Comparison of ENCODE assay signal across 8 mouse cellular contexts in the genomic region with DNA sequence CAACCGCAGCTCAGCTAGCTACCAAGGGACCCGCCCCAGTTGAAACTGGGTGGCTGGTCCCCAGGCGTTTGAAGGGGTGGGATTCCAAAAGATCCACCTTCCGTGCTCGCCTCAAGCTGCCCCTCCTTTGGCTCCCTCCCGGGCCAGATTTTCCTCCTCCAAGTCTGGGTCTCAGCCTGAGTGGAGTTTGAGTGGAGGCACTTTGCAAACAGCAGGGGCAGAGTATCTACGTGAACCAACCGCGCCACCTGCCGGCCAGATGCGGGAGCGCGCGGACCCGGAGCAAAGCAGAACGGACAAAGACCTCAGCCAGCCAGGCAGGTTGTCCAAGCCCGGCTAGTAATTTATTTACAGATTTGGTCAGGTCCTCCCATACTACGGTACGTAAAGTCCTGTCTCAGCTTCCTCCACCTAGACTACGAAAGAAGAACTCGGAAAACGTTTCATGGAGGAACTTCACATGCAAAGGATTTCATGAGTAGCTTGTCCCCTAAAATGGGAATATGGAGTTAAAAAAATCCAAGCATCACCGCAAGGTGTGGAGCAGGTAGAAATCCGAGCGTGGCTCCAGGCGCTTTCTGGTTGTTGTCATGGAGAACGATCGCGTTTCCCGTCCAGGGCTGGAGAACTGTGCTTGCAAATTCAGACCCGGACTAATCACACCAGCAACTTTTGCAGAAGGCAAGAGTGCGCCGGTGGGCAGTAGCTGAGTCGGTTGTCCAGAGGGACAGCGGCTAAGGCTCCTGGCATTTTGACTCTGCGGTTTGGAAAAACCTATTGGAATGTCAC. TPM values are rescaled to one million over a fixed set of nuclear protein-coding genes. Genes with fewer than 3 reads are reported as not detected.
DNase-seq lines count a peak whose midpoint lies in the region; ATAC-seq lines count a peak whose summit lies in the region.

No protein-coding gene starts in this region.

- H3K4me2 ChIP-seq in midbrain, embryonic 11.5 days: peak overlapping the region; percentile 87

- peak; percentile 76 for ATAC-seq in granulocyte monocyte progenitor cell, adult 5-6 weeks (replicated peaks; ENCODE audit: poor library complexity, severe bottlenecking)
- peak; percentile 17 for ATAC-seq in midbrain, embryonic 11.5 days (ENCODE audit: low FRiP score)

- H3K36me3 ChIP-seq in midbrain, embryonic 11.5 days (ENCODE audit: control insufficient read depth, insufficient read depth, low read length): no peaks in the 10 kb centered on the region

- WGBS in midbrain, embryonic 11.5 days: under 1% methylated on average over 36 of the region's 36 CpGs

- peaks cover 2% of the 10 kb centered on the region; the same call in 1 of the 2 replicates for H3K27me3 ChIP-seq in midbrain, embryonic 11.5 days (ENCODE audit: control insufficient read depth, insufficient read depth, low read length)

- H3K4me1 ChIP-seq in midbrain, embryonic 11.5 days (ENCODE audit: control insufficient read depth, insufficient read depth, low read length): peaks cover 23% of the 10 kb centered on the region

- intact Hi-C loops in left cerebral cortex, postnatal 4 days (cut with DNase I): loop anchor here (2.0 to 10.0 kb wide), 5 partner anchors 381 to 1590 kb away; no protein-coding TSS in a partner anchor

- peak overlapping the region; percentile 74 for H3K4me3 ChIP-seq in midbrain, embryonic 11.5 days (ENCODE audit: low read depth, low read length)

- H3K27ac ChIP-seq in midbrain, embryonic 11.5 days (ENCODE audit: low read depth, low read length): no peak overlapping the region

- H3K9ac ChIP-seq in midbrain, embryonic 11.5 days (ENCODE audit: low read length): peak overlapping the region; percentile 57

- no peaks in the 10 kb centered on the region for H3K9me3 ChIP-seq in midbrain, embryonic 11.5 days (ENCODE audit: control insufficient read depth, low read length)

- peak; percentile 93 for DNase-seq in adrenal gland, postnatal 14 days
- peak; percentile 94 for DNase-seq in embryo, embryonic 9.5 days (ENCODE audit: extremely low spot score)
- peak; percentile 94 for DNase-seq in kidney, adult 11 months
- DNase-seq in left cerebral cortex, postnatal 4 days: peak; percentile 93
- DNase-seq in midbrain, embryonic 11.5 days (ENCODE audit: low spot score, missing footprints): peak; percentile 100
- DNase-seq in right cerebral cortex, postnatal 4 days: peak; percentile 97
- peak; percentile 86 to 92 for DNase-seq in urinary bladder, postnatal 4 days (ENCODE audit: low spot score in 2 of 2)

RNA-seq across cellular contexts. Expression of gene Epha4, which starts 1.5 kb away (rescaled TPM):
- total RNA-seq in adrenal gland, postnatal 14 days (2021): 3.9 and 4.1 TPM in 2 replicates
- total RNA-seq in granulocyte monocyte progenitor cell, adult 5-6 weeks (2014; fragmentation: Nextera tagmentation): not detected in 2 replicates
- 0.31 TPM in 1 of 2 replicates, not detected in the other for total RNA-seq in granulocyte monocyte progenitor cell, adult 5-6 weeks (2017)
- total RNA-seq in left cerebral cortex, postnatal 4 days (2021): 100 to 1,000 TPM; 139 to 161 TPM
- 19.4 and 24.4 TPM in 2 replicates for polyA plus RNA-seq in midbrain, embryonic 11.5 days (2014; fragmentation: Nextera tagmentation; extraction: Ambion mirVana)

Comparison
In these comparisons a context has a peak if more than half of its experiments do, and no peak if none do; other contexts are left out.
1. RNA of gene Epha4, which starts 1.5 kb away (total RNA-seq): 139 to 161 TPM in left cerebral cortex, postnatal 4 days; 3.9 to 4.1 TPM in adrenal gland, postnatal 14 days and 0.31 TPM in granulocyte monocyte progenitor cell, adult 5-6 weeks; every median in the first group is over 10 times any median in the second.
2. Peak in every context shown above with its lines, with median percentiles within 50 percentile points of each other: DNase-seq.